Mouse (Mus musculus) ES-Bruce4 (cell line): ENCODE data around the gene Tenm4.
A peak's percentile ranks its signal among the peaks of the same experiment; 100 is the strongest.

ENCODE experiments used
- CTCF ChIP-seq: IDR thresholded peaks from one replicate; pipeline ENCODE4 v1.8.1; 2011; ENCODE audit warnings: low read depth, low read length
- EP300 ChIP-seq: IDR thresholded peaks from 2 replicates; pipeline ENCODE4 v1.6.1; 2011; ENCODE audit warnings: low read depth, low read length; ENCODE audit not compliant: insufficient read depth

- TF ChIP-seq CTCF, result no peak
- peak; percentile 62; the same call in 1 of the 2 replicates for TF ChIP-seq EP300
Observed at GRCm38 (mm10) chr7:96244796-96245195, 73.8 kb downstream of the Tenm4 start.
